Mouse (Mus musculus) heart, embryonic 14.5 days (tissue): ENCODE measurements at regions not wholly inside any gene's neighbourhood (a gene's known extent, or its start where the extent isn't known, plus 50 kb on each side); places are given as distances from the start of the nearest gene placed in this dataset.

Experiments used
- ATAC-seq: fragments of 200-750 bp; cut with Nextera tagmentation; 2 replicates; pipeline ENCODE4 v1.8.0; 2017; ENCODE audit warnings: low read depth, moderate TSS enrichment; ENCODE audit not compliant: insufficient number of reproducible peaks, insufficient read depth, low FRiP score
- H3K27ac ChIP-seq, 2 experiments: fragments of 200-500 bp in 1 of 2; fragments of 300-500 bp in 1 of 2; sonication (generic) in 1 of 2; replicated peaks in 1 of 2; 2 replicates each; pipeline ENCODE4 v1.5.1; 2012 to 2014; ENCODE audit warnings: low read depth in 2 of 2, low read length in 2 of 2, control low read depth in 1 of 2, mild to moderate bottlenecking in 1 of 2, mixed read lengths in 1 of 2; ENCODE audit not compliant: control insufficient read depth in 1 of 2, insufficient read depth in 1 of 2
- H3K27me3 ChIP-seq: fragments of 300-500 bp; sonication (generic); 2 replicates; pipeline ENCODE4 v1.6.1; 2014; ENCODE audit warnings: mild to moderate bottlenecking, low read length, control low read depth; ENCODE audit not compliant: control insufficient read depth, insufficient read depth
- H3K36me3 ChIP-seq: fragments of 300-500 bp; sonication (generic); 2 replicates; pipeline ENCODE4 v1.6.1; 2014; ENCODE audit warnings: mild to moderate bottlenecking, control low read depth, low read length, mixed read lengths; ENCODE audit not compliant: control insufficient read depth, insufficient read depth
- H3K4me1 ChIP-seq, 2 experiments: fragments of 200-500 bp in 1 of 2; fragments of 300-500 bp in 1 of 2; sonication (generic) in 1 of 2; 2 replicates each; pipeline ENCODE4 v1.6.1; 2012 to 2014; ENCODE audit warnings: low read length in 2 of 2, control low read depth in 1 of 2, mixed read lengths in 1 of 2; ENCODE audit not compliant: control insufficient read depth in 2 of 2, insufficient read depth in 2 of 2
- H3K4me2 ChIP-seq: fragments of 300-500 bp; sonication (generic); 2 replicates; pipeline ENCODE4 v1.6.1; 2014; ENCODE audit warnings: mild to moderate bottlenecking, low read length
- H3K4me3 ChIP-seq, 2 experiments: fragments of 200-500 bp in 1 of 2; fragments of 300-500 bp in 1 of 2; sonication (generic) in 1 of 2; 2 replicates each; pipeline ENCODE4 v1.5.1; 2012 to 2014; ENCODE audit warnings: low read length in 2 of 2, mild to moderate bottlenecking in 2 of 2, control low read depth in 1 of 2, low read depth in 1 of 2, moderate library complexity in 1 of 2; ENCODE audit not compliant: control insufficient read depth in 1 of 2, insufficient read depth in 1 of 2
- H3K9ac ChIP-seq: fragments of 300-500 bp; sonication (generic); 2 replicates; pipeline ENCODE4 v1.6.1; 2014; ENCODE audit warnings: mild to moderate bottlenecking, low read length
- H3K9me3 ChIP-seq: fragments of 300-500 bp; sonication (generic); 2 replicates; pipeline ENCODE4 v1.6.1; 2016; ENCODE audit warnings: low read length, control low read depth; ENCODE audit not compliant: control insufficient read depth
- WGBS: fragments of 180-500 bp; shearing (Covaris S2); extraction: QIAGEN DNeasy Blood & Tissue Kit; methylation state at CpG from one replicate; pipeline ENCODE4 v1.1.7; 2014; 5-methylcytosine and 5-hydroxymethylcytosine counted together

GRCm38 (mm10) chr3:149167997-149168396 lies 177.6 kb upstream of the Adgrl2 start:
- Histone ChIP-seq H3K4me1 (peaks cover 5% of the 10 kb centered on the region in 2 experiments; a peak in 2 of 4 replicates), H3K27me3 (no peaks in the 10 kb centered on the region), H3K4me3 (no peak overlapping the region), H3K4me2 (no peak overlapping the region), H3K9me3 (no peaks in the 10 kb centered on the region), H3K27ac (no peak overlapping the region), H3K36me3 (no peaks in the 10 kb centered on the region), H3K9ac (no peak overlapping the region)
- WGBS = 82% methylated on average over 3 of the region's 3 CpGs
- no peak for ATAC-seq

GRCm38 (mm10) chr3:149164804-149165203 lies 174.4 kb upstream of the Adgrl2 start:
- Histone ChIP-seq H3K9ac (no peak overlapping the region), H3K27me3 (no peaks in the 10 kb centered on the region), H3K4me2 (no peak overlapping the region), H3K4me1 (peaks cover 5% of the 10 kb centered on the region in 2 experiments; a peak in 2 of 4 replicates), H3K4me3 (no peak overlapping the region), H3K27ac (no peak overlapping the region), H3K36me3 (no peaks in the 10 kb centered on the region), H3K9me3 (no peaks in the 10 kb centered on the region)
- 87% methylated on average over 4 of the region's 4 CpGs for WGBS
- no peak for ATAC-seq

- Histone ChIP-seq H3K4me1 (peaks cover 5% of the 10 kb centered on the region in 2 experiments; a peak in 2 of 4 replicates), H3K27me3 (no peaks in the 10 kb centered on the region), H3K4me2 (no peak overlapping the region), H3K9me3 (no peaks in the 10 kb centered on the region), H3K9ac (no peak overlapping the region), H3K27ac (no peak overlapping the region), H3K36me3 (no peaks in the 10 kb centered on the region), H3K4me3 (no peak overlapping the region)
- WGBS = 54% methylated on average over 6 of the region's 6 CpGs
- no peak for ATAC-seq
Measured at GRCm38 (mm10) chr3:149163591-149163990, 173.2 kb upstream of the Adgrl2 start.

GRCm38 (mm10) chr3:149160833-149161232 lies 170.5 kb upstream of the Adgrl2 start:
- no peak for ATAC-seq
- no peak overlapping the region for H3K4me3 ChIP-seq
- no peak overlapping the region for H3K4me2 ChIP-seq
- no peaks in the 10 kb centered on the region for H3K9me3 ChIP-seq
- H3K36me3 ChIP-seq = no peaks in the 10 kb centered on the region
- no peaks in the 10 kb centered on the region for H3K27me3 ChIP-seq
- no peak overlapping the region for H3K27ac ChIP-seq
- 94% methylated on average over 11 of the region's 11 CpGs for WGBS
- H3K4me1 ChIP-seq = peaks cover 5% of the 10 kb centered on the region in 2 experiments; a peak in 2 of 4 replicates
- no peak overlapping the region for H3K9ac ChIP-seq

- Histone ChIP-seq H3K36me3 (no peaks in the 10 kb centered on the region), H3K4me2 (no peak overlapping the region), H3K27me3 (no peaks in the 10 kb centered on the region), H3K27ac (no peak overlapping the region), H3K9me3 (no peaks in the 10 kb centered on the region), H3K4me3 (no peak overlapping the region), H3K4me1 (peaks cover 0 to 2% of the 10 kb centered on the region in 2 experiments; a peak in 2 of 4 replicates), H3K9ac (no peak overlapping the region)
- WGBS = 90% methylated on average over 8 of the region's 8 CpGs
- ATAC-seq = no peak
Measured at GRCm38 (mm10) chr3:149157381-149157780, 167.0 kb upstream of the Adgrl2 start.

- Histone ChIP-seq H3K9ac (no peak overlapping the region), H3K27me3 (no peaks in the 10 kb centered on the region), H3K27ac (no peak overlapping the region), H3K36me3 (no peaks in the 10 kb centered on the region), H3K4me2 (no peak overlapping the region), H3K4me1 (peaks cover 4% of the 10 kb centered on the region in 2 experiments; a peak in 2 of 4 replicates), H3K9me3 (no peaks in the 10 kb centered on the region), H3K4me3 (no peak overlapping the region)
- ATAC-seq = no peak
- WGBS = 61% methylated on average over 4 of the region's 4 CpGs
Measured at GRCm38 (mm10) chr3:149152312-149152711, 162.0 kb upstream of the Adgrl2 start.

- ATAC-seq = no peak
- Histone ChIP-seq H3K4me1 (peaks cover 4% of the 10 kb centered on the region in 2 experiments; a peak in 2 of 4 replicates), H3K27me3 (no peaks in the 10 kb centered on the region), H3K9ac (no peak overlapping the region), H3K9me3 (no peaks in the 10 kb centered on the region), H3K4me2 (no peak overlapping the region), H3K4me3 (no peak overlapping the region), H3K27ac (no peak overlapping the region), H3K36me3 (no peaks in the 10 kb centered on the region)
- WGBS = 51% methylated on average over 3 of the region's 3 CpGs
Measured at GRCm38 (mm10) chr3:149150796-149151195, 160.4 kb upstream of the Adgrl2 start.

GRCm38 (mm10) chr3:149148608-149149007 lies 158.3 kb upstream of the Adgrl2 start:
- WGBS = 66% methylated on average over 8 of the region's 8 CpGs
- no peak overlapping the region for H3K4me2 ChIP-seq
- H3K4me1 ChIP-seq = peaks cover 2 to 5% of the 10 kb centered on the region in 2 experiments; a peak in 2 of 4 replicates
- no peak overlapping the region for H3K9ac ChIP-seq
- ATAC-seq = no peak
- H3K36me3 ChIP-seq = no peaks in the 10 kb centered on the region
- no peaks in the 10 kb centered on the region for H3K27me3 ChIP-seq
- no peak overlapping the region for H3K27ac ChIP-seq
- H3K9me3 ChIP-seq = no peaks in the 10 kb centered on the region
- no peak overlapping the region for H3K4me3 ChIP-seq
